ENCODE assay signal across 9 mouse cellular contexts in the genomic region with DNA sequence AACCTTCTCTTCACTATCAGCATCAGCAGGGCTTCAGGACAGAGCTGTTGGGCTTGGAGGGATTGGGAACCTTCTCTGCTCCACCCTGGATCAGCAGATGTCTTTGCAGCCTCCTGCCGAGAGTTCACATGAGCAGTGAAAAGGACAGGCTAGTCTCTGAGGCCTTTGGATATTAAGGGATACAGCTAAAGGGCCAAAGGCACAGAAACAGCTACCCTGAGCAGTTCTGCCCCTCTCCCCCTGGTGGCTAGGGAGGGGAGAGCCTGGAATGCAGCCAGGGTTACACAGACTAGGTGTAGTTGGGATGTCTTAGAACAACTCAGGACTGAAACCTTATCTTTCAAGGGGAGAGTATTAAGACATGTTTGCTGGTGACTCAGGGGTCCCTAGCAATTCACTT. TPM values are rescaled to one million over a fixed set of nuclear protein-coding genes. Genes with fewer than 3 reads are reported as not detected.
A peak's percentile ranks its signal among the peaks of the same experiment; 100 is the strongest.
DNase-seq lines count a peak whose midpoint lies in the region; ATAC-seq and TF ChIP-seq lines count a peak whose summit lies in the region.
"Had no signal": no experiment of that assay in that cellular context is flagged by ENCODE, and none has a peak within 500 bp of the region (broad histone marks: within the 10 kb centered on the region; RNA-seq: fewer than 3 reads in every experiment).

No protein-coding gene starts in this region.

- peaks cover 8% of the 10 kb centered on the region; the same call in 1 of the 2 replicates for H3K4me1 ChIP-seq in kidney, postnatal 0 days (replicated peaks; ENCODE audit: insufficient read depth, low read length)
- H3K4me1 ChIP-seq in kidney, embryonic 14.5 days (ENCODE audit: control insufficient read depth, insufficient read depth, low read length): peaks cover 29% of the 10 kb centered on the region

- peaks cover 12% of the 10 kb centered on the region; the same call in 1 of the 2 replicates for H3K36me3 ChIP-seq in kidney, postnatal 0 days (ENCODE audit: insufficient read depth, low read length)
- peaks cover 25% of the 10 kb centered on the region for H3K36me3 ChIP-seq in kidney, embryonic 14.5 days (ENCODE audit: control insufficient read depth, insufficient read depth, low read length)

- peak; percentile 70 for TF ChIP-seq CTCF in kidney, postnatal 0 days (IDR thresholded peaks at IDR 0.05; ENCODE audit: low read depth)

- DNase-seq in adrenal gland, postnatal 10 days: peak; percentile 46
- no peak for DNase-seq in adrenal gland, postnatal 36 days
- peak; percentile 61 for DNase-seq in kidney, postnatal 0 days (ENCODE audit: low spot score)
- DNase-seq in thymus, postnatal 14 days: peak; percentile 38
- DNase-seq in thymus, postnatal 25 days: no peak
- peak; percentile 69 for DNase-seq in testis, postnatal 10 days (ENCODE audit: low spot score)
- no peak for DNase-seq in yolk sac, embryonic 10.5 days (ENCODE audit: low spot score)
- DNase-seq: retina, postnatal 1 day had no signal

- H3K4me3 ChIP-seq in kidney, postnatal 0 days (replicated peaks; ENCODE audit: low read depth, low read length): no peak overlapping the region
- no peak overlapping the region for H3K4me3 ChIP-seq in kidney, embryonic 14.5 days (ENCODE audit: low read length)

- 57% methylated on average over 1 of the region's 1 CpGs for WGBS in kidney, postnatal 0 days
- 59% methylated on average over 1 of the region's 1 CpGs for WGBS in kidney, embryonic 14.5 days

- no peak overlapping the region for H3K4me2 ChIP-seq in kidney, postnatal 0 days (ENCODE audit: low read length)
- H3K4me2 ChIP-seq in kidney, embryonic 14.5 days (replicated peaks; ENCODE audit: low read depth, low read length): no peak overlapping the region

- H3K9ac ChIP-seq in kidney, postnatal 0 days (ENCODE audit: low read depth, low read length): no peak overlapping the region
- H3K9ac ChIP-seq in kidney, embryonic 14.5 days (ENCODE audit: low read depth, low read length): no peak overlapping the region

- ATAC-seq in kidney, postnatal 0 days (replicated peaks; ENCODE audit: low FRiP score, low read depth): no peak
- no peak for ATAC-seq in kidney, embryonic 14.5 days (ENCODE audit: low FRiP score, low TSS enrichment)

- no peaks in the 10 kb centered on the region for H3K9me3 ChIP-seq in kidney, postnatal 0 days (replicated peaks; ENCODE audit: low read length)
- H3K9me3 ChIP-seq in kidney, embryonic 14.5 days (ENCODE audit: control insufficient read depth, low read length): no peaks in the 10 kb centered on the region

- H3K27me3 ChIP-seq in kidney, postnatal 0 days (ENCODE audit: insufficient read depth, low read length): no peaks in the 10 kb centered on the region
- no peaks in the 10 kb centered on the region for H3K27me3 ChIP-seq in kidney, embryonic 14.5 days (ENCODE audit: control insufficient read depth, insufficient read depth, low read length)

- no peak overlapping the region for H3K27ac ChIP-seq in kidney, postnatal 0 days
- H3K27ac ChIP-seq in kidney, embryonic 14.5 days (ENCODE audit: low read depth, low read length): no peak overlapping the region

RNA-seq across cellular contexts. Expression of gene Gpr84, which starts 10.7 kb away (rescaled TPM):
- not detected for total RNA-seq in adrenal gland, postnatal 10 days (2021)
- total RNA-seq in adrenal gland, postnatal 36 days (2021): not detected
- 0.47 and 0.65 TPM in 2 replicates for polyA plus RNA-seq in kidney, postnatal 0 days (2015; fragmentation: Nextera tagmentation; extraction: Ambion mirVana)
- 0.47 and 0.69 TPM in 2 replicates for polyA plus RNA-seq in kidney, embryonic 14.5 days (2014; fragmentation: Nextera tagmentation; extraction: Ambion mirVana)

RNA-seq across cellular contexts. Expression of gene Zfp385a, which starts 18.8 kb away (rescaled TPM):
- total RNA-seq in adrenal gland, postnatal 10 days (2021): 10 to 100 TPM; 20.1 to 24.2 TPM
- 10 to 100 TPM; 11.8 to 13.3 TPM for total RNA-seq in adrenal gland, postnatal 36 days (2021)
- 11.3 and 11.8 TPM in 2 replicates for polyA plus RNA-seq in kidney, postnatal 0 days (2015; fragmentation: Nextera tagmentation; extraction: Ambion mirVana)
- polyA plus RNA-seq in kidney, embryonic 14.5 days (2014; fragmentation: Nextera tagmentation; extraction: Ambion mirVana): 12.3 and 18.2 TPM in 2 replicates

RNA-seq across cellular contexts. Expression of gene Itga5, which starts 45.5 kb away (rescaled TPM):
- total RNA-seq in adrenal gland, postnatal 10 days (2021): 10 to 100 TPM; 38.0 to 38.2 TPM
- 10 to 100 TPM; 37.0 to 37.4 TPM for total RNA-seq in adrenal gland, postnatal 36 days (2021)
- 19.4 and 22.0 TPM in 2 replicates for polyA plus RNA-seq in kidney, postnatal 0 days (2015; fragmentation: Nextera tagmentation; extraction: Ambion mirVana)
- polyA plus RNA-seq in kidney, embryonic 14.5 days (2014; fragmentation: Nextera tagmentation; extraction: Ambion mirVana): 19.6 and 37.4 TPM in 2 replicates

RNA-seq across cellular contexts. Expression of gene Copz1, which starts 48.6 kb away (rescaled TPM):
- 100 to 1,000 TPM; 114 TPM for total RNA-seq in adrenal gland, postnatal 10 days (2021)
- total RNA-seq in adrenal gland, postnatal 36 days (2021): 100 to 1,000 TPM; 144 to 150 TPM
- 237 and 263 TPM in 2 replicates for polyA plus RNA-seq in kidney, postnatal 0 days (2015; fragmentation: Nextera tagmentation; extraction: Ambion mirVana)
- polyA plus RNA-seq in kidney, embryonic 14.5 days (2014; fragmentation: Nextera tagmentation; extraction: Ambion mirVana): 290 and 322 TPM in 2 replicates

Comparison
In these comparisons a context has a peak if more than half of its experiments do, and no peak if none do; other contexts are left out.
1. DNase-seq: peak in adrenal gland, postnatal 10 days (single experiment), kidney, postnatal 0 days (single experiment), thymus, postnatal 14 days (single experiment) and testis, postnatal 10 days (single experiment); none in adrenal gland, postnatal 36 days (0 of 2), thymus, postnatal 25 days (single experiment) and yolk sac, embryonic 10.5 days (single experiment).